Mouse (Mus musculus): ENCODE data around the gene Tacr1. TPM values are rescaled to one million over a fixed set of nuclear protein-coding genes. Genes with fewer than 3 reads are reported as not detected.
"Not testable (repeated sequence)": the region's sequence is repeated elsewhere in the genome, so short reads cannot be mapped to it uniquely, and the experiment has no call there.

Tacr1 gene
- 0.06 TPM in 1 of 2 replicates, not detected in the other for total RNA-seq (2021)
- long read RNA-seq = 0 reads

DNA sequence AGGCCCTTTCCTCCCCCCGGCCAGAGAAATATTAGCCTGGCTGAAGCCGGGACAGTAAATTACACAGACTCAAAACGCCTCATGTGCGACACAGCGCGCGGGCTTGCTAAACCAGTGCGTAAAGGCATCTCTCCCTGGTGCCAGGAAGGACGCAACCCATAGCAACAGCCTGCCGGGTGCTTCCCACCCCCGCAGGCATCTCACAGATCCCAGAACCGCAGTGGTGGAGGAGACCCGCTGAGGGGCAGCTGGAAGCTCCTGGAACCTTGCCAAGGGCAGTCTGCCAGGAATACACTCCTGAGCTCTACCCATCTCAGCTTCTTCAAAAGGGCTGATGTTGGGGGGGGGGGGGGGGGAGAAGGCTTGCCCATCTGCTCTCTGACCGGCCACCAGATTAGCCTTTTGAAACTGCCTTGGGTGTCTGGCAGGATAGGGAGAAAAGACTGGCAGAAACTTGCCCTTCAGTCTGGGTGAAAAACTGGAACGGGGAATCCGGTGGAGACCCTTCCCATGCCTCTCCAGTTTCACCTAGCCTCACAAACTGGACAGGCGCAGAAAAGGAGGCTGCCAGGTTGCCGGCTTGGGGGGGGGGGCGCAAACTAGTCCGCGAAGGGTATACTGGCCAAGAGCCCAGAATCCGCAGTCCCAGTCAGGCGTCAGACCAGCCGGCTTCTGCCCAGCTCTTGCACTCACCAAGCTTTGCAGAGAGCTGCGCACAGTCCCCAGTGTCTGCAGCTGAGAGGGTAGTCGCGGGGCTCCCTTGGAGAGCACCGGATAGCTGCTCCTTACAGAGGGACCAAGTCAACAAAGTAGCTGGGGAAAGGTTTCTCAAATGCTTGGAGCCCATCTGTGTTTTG lies at the start of gene Tacr1:
Gene Tacr1, plus strand, starts transcription at position 740 of the 857 bp plus-strand sequence.
- DNase-seq = no peak

DNA sequence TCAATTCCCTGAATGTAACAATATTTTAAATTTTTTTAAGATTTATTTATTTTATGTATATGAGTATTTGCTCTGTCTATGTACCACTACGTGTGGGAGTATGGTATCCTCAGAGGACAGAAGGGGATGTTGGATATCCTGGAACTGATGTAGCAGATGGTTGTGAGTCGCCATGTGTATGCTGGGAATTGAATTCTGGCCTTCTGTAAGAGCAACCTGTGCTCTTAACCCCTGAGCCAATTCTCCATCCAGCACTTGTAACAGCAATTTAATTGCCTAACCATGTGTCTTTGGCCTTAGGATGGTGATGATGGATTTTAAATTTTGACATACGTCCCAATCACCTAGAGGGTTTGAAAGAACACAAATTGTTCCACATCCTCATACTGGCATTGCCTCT lies 26.0 kb upstream of the Tacr1 start:
- DNase-seq = no peak

DNA sequence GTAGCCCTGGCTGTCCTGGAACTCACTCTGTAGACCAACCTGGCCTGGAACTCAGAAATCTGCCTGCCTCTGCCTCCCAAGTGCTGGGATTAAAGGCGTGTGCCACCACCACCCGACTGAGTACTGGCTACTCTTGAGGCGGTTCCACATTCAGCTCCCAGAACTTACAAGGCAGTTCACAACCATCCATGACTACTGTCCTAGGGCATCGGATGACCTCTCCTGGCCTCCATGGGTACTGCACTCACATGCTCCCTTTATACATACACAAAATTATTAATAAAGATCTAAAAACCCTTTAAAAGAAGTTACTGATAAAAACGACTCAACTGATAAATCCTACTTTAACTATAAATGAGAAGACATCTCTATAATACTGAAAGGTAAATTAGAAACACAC lies 18.6 kb upstream of the Tacr1 start:
- no peak for DNase-seq

DNA sequence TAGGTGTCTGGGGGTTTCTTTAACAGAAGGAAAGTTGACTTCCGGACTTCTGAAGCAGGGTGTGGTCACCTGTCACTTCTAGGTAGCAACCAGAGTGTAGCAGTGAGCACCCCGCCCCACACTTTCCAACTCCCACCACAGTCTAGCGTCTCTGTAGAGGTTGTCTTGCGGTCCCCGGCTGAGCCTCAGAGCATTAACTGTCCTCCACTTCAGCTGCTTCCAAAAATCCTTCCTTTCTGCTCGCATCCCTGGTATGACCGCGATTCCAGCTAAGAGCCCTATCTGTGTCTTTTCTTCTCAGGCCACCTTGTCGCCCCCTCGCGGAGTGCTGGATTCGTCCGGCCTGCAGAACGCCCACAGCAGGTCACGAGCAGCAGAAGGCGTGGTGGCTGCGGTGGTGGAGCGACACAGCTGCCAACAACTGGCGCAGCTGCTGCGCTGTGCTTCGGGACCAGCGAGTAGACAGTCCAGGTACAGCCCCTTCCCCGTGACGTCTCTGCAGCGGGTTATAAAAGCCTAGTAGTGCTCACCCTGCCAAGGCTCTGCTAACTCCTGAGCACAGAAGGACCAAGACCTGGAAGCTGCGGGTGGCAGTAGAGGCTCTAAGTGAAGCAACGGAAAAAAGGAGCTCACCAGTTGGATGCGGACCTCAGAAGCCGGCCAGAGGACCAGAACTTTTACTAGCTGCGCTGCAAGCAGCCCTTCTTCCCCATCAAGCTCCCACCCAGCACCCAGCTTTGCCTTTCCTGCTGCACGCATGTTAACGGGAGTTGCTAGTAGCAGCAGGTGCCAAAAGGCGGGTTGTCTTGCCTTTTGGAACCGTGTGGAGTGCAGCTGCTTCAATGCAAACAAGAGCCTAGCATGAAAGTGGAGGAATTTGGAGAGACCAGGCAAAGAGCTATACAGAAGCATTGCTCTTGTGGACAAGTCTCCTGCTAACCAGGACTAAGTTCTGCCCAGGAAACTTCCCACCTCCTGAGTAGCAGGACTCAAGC lies 664 bp downstream of the Tacr1 start:
- DNase-seq = peak; percentile 9

DNA sequence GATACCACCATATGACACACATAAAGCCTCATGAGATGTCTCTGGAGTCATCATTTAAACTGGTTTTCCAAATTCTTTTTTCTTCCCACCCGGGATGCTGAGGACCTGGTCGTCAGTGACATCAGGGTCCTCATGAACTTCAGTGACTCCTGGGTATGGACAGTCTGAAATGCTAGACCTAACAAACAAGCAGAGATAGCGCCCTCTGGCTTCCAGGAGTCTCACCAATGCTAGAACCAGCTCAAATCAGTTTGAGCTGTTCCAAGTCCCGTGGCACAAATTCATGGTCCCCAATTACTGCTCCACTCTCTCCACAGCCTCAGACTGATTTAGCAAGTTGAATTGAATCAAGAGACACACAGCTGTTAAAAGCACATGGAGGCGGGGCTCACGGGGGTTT lies 16.2 kb downstream of the Tacr1 start:
- DNase-seq = no peak

GRCm38 (mm10) chr6:82420222-82420621 lies 18.1 kb downstream of the Tacr1 start:
- no peak for DNase-seq

GRCm38 (mm10) chr6:82428890-82429289 lies 26.8 kb downstream of the Tacr1 start:
- no peak for DNase-seq

DNA sequence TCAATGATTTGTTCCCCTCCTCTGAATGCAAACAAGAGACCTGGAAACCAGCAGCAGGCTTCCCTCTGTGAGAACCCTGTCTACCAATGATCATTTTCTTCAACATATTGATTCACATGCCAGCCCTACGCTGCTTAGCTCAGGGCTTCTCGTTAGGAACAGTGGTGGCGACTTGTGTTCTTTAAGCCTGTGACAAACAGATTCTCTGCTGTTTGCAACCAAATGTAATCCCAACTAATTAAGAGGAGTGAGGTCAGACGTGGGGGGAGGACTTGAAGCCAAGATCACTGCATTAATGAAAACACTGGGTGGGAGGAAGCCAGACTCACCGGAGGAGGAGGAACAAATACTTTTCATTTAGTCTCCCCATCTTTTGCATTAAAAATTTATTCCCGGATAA lies 27.6 kb downstream of the Tacr1 start:
- DNase-seq = no peak

DNA sequence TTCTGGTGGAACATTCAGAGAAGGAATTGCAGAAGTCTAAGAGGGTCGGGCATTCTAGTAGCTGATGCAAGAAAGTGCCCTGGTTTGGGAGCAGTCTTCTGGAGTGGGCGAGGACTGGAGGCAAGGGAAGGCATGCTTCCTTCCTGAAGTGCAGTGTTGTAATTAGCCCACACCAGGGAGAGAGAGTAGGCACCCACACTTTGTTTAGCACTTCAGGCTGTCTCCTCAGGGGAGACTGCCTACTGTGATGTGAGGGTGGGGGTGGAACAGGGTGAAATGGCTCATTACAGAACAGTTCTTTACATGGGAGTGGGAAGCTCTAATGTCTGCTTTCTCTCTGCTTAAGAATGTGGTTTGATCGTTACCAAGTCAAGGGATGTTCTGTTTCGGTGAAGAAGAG lies 35.0 kb downstream of the Tacr1 start:
- DNase-seq = no peak

GRCm38 (mm10) chr6:82452206-82453095 lies 50.3 kb downstream of the Tacr1 start:
- not testable (repeated sequence) for DNase-seq

GRCm38 (mm10) chr6:82455245-82455644 lies 53.1 kb downstream of the Tacr1 start:
- no peak for DNase-seq

GRCm38 (mm10) chr6:82457163-82457763 lies 55.1 kb downstream of the Tacr1 start:
- DNase-seq = no peak

GRCm38 (mm10) chr6:82458762-82459389 lies 56.7 kb downstream of the Tacr1 start:
- no peak for DNase-seq

DNA sequence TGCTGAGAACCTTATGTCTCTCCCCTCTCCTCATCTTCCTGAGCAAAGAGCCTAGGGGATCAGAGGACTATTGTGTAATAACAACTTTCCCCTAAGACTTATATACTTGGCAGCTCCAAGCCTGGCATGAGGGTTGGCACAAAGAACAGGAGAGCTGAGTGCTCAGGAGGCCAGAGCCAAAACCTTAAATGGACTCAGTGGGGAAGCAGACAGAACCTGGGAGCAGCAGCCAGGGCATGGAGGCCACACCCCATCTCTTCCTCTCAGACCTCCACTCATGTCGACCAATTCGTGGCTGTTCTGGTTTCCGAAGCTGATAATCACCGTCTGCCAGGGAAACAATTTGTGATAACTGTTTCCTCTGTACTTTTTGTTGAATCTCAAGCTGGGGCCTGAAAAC lies 61.0 kb downstream of the Tacr1 start:
- DNase-seq = no peak

DNA sequence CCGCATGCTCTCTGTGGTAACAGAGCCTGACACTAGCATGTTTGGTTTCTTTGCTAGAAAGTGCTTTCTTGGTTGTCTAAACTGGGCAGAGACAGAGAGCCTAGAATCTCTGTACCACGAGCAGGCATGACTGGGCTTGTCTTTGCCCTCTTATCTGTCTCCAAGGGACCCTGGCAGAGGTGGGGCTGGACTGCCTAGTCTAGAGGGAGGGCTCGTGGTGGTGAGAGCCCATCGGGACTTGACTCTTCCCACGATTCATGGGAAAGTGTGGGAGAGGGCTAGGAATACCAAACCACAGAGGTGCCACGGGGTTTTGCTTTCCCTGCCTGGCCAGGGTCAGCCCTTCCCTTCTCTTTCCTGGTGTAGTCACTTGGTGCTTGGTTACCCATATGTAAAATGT lies 72.3 kb downstream of the Tacr1 start:
- DNase-seq = no peak

DNA sequence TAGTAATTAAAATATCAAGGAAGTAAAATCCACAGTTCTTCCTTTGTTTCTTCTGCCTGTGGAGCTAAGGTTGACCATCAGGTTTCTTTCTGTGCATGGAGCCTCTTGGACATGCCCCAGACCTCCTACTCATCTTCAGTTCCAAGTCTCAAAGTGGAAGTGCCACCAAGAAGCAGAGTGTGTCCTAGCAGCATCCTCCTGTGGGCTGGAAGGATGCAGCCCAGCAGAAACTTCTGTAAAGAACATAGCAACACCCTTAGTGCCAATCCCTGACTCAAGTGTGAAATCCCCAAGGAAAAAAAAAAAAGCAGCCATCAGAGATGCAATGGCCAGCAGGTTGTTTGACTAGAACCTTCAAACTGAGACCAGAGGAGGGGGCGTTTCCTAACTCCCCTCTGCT lies 81.7 kb downstream of the Tacr1 start:
- no peak for DNase-seq

GRCm38 (mm10) chr6:82494481-82494880 lies 92.3 kb downstream of the Tacr1 start:
- DNase-seq = no peak

DNA sequence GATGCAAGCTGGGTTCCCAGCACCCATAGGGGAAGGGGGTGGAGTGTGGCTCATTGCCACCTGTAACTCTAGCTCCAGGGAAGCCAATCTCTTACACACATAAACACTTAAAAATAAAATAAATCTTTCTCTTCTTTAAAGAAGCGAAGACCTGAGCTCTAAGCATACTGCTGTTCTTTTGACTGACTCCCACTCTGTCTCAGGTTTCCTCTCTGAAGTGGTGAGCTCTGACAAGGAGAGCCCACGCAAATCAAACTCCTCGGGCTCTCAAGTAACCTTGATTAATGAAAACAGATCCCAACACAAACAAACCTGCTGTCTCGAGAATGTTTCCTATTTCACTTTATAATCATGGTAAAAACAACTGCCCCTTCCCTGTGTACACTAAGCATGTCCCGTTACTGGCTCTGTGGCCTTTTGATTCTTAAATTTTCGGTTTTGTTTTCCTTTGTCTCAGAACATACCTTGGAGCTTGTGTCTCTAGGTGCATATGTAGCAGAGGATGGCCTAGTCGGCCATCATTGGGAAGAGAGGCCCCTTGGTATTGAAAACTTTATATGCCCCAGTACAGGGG lies 108.8 kb downstream of the Tacr1 start:
- no peak for DNase-seq

GRCm38 (mm10) chr6:82519626-82520025 lies 117.5 kb downstream of the Tacr1 start:
- no peak for DNase-seq

DNA sequence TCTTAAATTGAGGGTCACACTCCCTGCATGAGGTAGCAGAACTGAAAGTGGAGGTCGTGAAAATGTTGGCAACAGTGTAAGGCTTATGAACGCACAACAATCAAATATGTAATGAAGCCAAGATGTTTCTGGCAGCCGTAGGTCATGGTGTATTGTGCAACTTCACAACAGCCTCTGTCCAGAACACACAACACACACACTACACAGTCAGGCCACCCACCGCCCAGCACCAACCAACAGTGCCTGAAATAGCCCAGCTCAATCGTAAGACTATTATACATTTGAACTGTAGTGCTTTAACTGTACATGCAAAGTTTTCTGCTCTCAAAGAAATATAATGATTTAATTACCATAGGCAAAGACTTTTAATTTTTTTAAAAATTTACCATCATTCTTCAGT lies 120.4 kb downstream of the Tacr1 start:
- no peak for DNase-seq
